Mouse (Mus musculus) NIH3T3 (cell line): ENCODE data around the gene Vmn2r103.

Source experiments
- DNase-seq: peaks from one replicate; pipeline ENCODE4 v3.0.0-alpha.2; 2012; ENCODE audit warnings: low read depth

Gene Vmn2r103

DNA sequence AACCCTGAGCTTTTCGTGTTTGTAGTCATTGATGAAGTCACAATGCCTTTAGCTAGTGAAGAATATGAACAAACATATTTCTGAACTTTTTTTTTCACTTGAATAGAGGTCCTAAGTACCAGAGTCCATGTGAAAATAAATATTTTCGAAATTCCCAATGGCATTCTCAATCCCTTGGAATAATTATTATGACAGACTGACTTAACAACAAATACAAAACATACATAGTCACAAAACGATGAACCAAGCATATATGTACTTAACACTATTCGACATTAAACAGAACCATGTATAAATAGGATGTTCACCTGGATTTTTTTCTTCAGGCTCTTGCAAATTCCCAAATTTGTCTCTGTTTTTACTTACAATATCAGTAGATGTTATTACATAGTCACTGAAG, at the start of gene Vmn2r103:
Gene Vmn2r103, plus strand, starts transcription at position 301 of the 400 bp plus-strand sequence.
- no peak for DNase-seq

- no peak for DNase-seq
Measured at GRCm38 (mm10) chr17:19778994-19779393, 5.8 kb downstream of the Vmn2r103 start.

DNA sequence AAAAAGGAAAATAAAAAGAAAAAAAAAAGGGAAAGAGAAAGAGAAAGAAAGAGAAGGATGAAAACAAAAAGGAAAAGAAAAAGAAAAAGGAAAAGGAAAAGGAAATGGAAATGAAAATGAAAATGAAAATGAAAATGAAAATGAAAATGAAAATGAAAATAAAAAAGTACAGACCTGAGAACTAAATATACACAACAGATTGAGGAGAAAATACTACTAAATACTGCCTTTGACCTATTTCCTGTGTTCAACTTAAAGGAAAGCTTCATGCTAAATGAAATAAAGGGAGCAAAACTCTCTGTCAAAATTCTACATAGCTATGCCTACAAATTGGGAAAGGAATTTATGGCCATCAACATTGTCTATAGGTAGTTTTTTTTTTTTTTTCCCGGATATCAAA, 16.1 kb downstream of the Vmn2r103 start:
- no peak for DNase-seq
